Mouse (Mus musculus) liver, adult 2 months (tissue): Measurements from ENCODE around the gene Aipl1. TPM values are rescaled to one million over a fixed set of nuclear protein-coding genes. Genes with fewer than 3 reads are reported as not detected.

ENCODE experiments used
- DNase-seq: peaks from one replicate; pipeline ENCODE4 v3.0.0-alpha.2; 2011; ENCODE audit warnings: low read depth, low spot score; ENCODE audit errors: extremely low read depth
- H3K27ac ChIP-seq: fragments of 200-500 bp; replicated peaks from 2 replicates; pipeline ENCODE4 v1.5.1; 2012; ENCODE audit warnings: low read depth, mild to moderate bottlenecking, control low read depth, inconsistent platforms, low read length; ENCODE audit not compliant: insufficient read depth
- H3K27me3 ChIP-seq: fragments of 200-500 bp; 2 replicates; pipeline ENCODE4 v1.6.1; 2012; ENCODE audit warnings: mild to moderate bottlenecking, moderate library complexity, low read length, inconsistent platforms; ENCODE audit not compliant: control insufficient read depth, insufficient read depth
- H3K36me3 ChIP-seq: fragments of 200-500 bp; 2 replicates; pipeline ENCODE4 v1.6.1; 2012; ENCODE audit warnings: low read length, inconsistent platforms; ENCODE audit not compliant: control insufficient read depth, insufficient read depth
- H3K4me1 ChIP-seq: fragments of 200-500 bp; 2 replicates; pipeline ENCODE4 v1.6.1; 2011; ENCODE audit warnings: low read length; ENCODE audit not compliant: control insufficient read depth, insufficient read depth
- H3K4me3 ChIP-seq: fragments of 200-500 bp; 2 replicates; pipeline ENCODE4 v1.5.1; 2011; ENCODE audit warnings: low read depth, mild to moderate bottlenecking, control low read depth, low read length, moderate library complexity; ENCODE audit not compliant: insufficient read depth
- H3K79me2 ChIP-seq: fragments of 200-500 bp; 2 replicates; pipeline ENCODE4 v1.6.1; 2012; ENCODE audit warnings: inconsistent platforms, mild to moderate bottlenecking, low read length, moderate library complexity; ENCODE audit not compliant: control insufficient read depth, insufficient read depth
- H3K9ac ChIP-seq: fragments of 200-500 bp; 2 replicates; pipeline ENCODE4 v1.6.1; 2012; ENCODE audit warnings: low read depth, mild to moderate bottlenecking, control low read depth, inconsistent platforms, low read length
- CTCF ChIP-seq: fragments of 200-500 bp; IDR thresholded peaks from 2 replicates; pipeline ENCODE4 v1.5.1; 2011; ENCODE audit warnings: low read depth, low read length, control low read depth
- POLR2A ChIP-seq: fragments of 200-500 bp; IDR thresholded peaks from 2 replicates; pipeline ENCODE4 v1.6.1; 2011; ENCODE audit warnings: low read length, control low read depth; ENCODE audit not compliant: insufficient read depth; ENCODE audit errors: extremely low read depth
- WGBS: fragments of 180-500 bp; shearing (Covaris S2); methylation state at CpG from one replicate; pipeline ENCODE4 v1.1.7; 2018; 5-methylcytosine and 5-hydroxymethylcytosine counted together
- polyA plus RNA-seq: library from polyadenylated mRNA; depleted of rRNA; stranded (reverse); fragments of >200 nt; gene quantifications from 2 replicates; pipeline ENCODE4 v1.2.3, GENCODE M21; 2012
- total RNA-seq: library from RNA; depleted of rRNA; stranded (reverse); fragments of >200 nt; gene quantifications from 2 replicates; pipeline ENCODE4 v1.2.3, GENCODE M21; 2014

The Aipl1 gene
- total and polyA plus RNA-seq, 2 experiments: not detected

DNA sequence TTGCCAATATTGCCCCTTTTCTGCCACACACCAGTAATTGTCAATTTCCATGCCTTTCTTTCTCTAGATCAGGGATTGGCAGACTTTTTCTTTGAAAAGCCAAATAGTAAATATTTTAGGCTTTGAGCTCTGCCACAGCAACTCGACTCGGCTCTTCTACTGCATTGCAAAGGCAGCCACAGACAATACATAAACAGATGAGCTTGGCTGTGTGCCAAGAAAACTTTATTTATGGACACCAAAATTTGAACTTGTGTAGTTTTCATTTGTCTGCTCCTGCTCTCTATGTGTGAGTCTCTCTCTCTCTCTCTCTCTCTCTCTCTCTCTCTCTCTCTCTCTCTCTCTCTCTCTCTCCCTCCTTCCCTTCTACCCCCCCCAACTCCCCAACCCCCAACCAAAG lies 17.9 kb upstream of the Aipl1 start:
- no peak overlapping the region for H3K4me3 ChIP-seq
- WGBS: 34% methylated on average over 2 of the region's 2 CpGs
- no peaks in the 10 kb centered on the region for H3K4me1 ChIP-seq
- no peak overlapping the region for H3K9ac ChIP-seq
- TF ChIP-seq CTCF: no peak
- TF ChIP-seq POLR2A: no peak
- H3K79me2 ChIP-seq: no peaks in the 10 kb centered on the region
- peaks cover 9% of the 10 kb centered on the region; the same call in 1 of the 2 replicates for H3K27me3 ChIP-seq
- no peak overlapping the region for H3K27ac ChIP-seq
- H3K36me3 ChIP-seq: no peaks in the 10 kb centered on the region
- DNase-seq: no peak

DNA sequence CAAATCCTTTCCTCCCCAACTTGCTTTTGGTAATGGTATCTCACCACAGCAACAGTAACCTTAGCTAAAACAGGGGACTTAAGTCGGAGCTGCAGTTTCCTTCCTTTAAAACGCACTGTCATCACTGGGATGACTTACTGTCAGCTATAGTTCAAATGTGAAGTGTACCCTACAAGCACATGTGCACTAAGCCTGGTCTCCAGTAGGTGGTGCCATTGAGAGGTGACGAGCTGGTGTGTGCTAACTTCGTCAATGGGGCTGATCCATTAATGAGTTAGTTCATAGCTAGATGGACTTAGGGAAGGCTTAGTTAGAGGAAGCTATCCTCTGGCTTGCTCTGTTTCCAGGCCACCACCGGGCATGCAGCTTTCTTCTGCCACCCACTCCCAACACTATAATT lies 15.3 kb upstream of the Aipl1 start:
- Histone ChIP-seq H3K79me2 (no peaks in the 10 kb centered on the region), H3K27ac (no peak overlapping the region), H3K4me3 (no peak overlapping the region), H3K9ac (no peak overlapping the region), H3K4me1 (no peaks in the 10 kb centered on the region), H3K36me3 (no peaks in the 10 kb centered on the region), H3K27me3 (peaks cover 9% of the 10 kb centered on the region; the same call in 1 of the 2 replicates)
- TF ChIP-seq POLR2A (no peak), CTCF (peak; percentile 69)
- WGBS: 8% methylated on average over 5 of the region's 5 CpGs
- peak; percentile 17 for DNase-seq

DNA sequence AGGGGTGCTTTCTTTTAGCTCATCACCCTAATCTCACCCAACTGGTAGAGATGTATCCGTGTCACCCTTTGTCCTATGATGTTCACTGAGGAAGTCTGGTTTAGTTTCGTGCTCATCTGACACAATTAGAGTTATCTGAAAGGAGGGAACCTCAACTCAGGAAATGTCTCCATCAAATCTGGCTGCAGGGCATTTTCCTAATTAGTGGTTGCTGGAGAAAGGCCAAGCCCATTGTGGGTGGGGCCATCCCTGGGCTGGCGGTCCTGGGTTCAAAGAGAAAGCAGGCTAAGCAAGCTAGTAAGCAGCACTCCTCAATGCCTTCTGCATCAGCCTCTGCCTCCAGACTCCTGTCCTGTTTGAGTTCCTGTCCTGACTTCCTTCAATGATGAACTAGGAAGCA lies 14.9 kb upstream of the Aipl1 start:
- no peak overlapping the region for H3K27ac ChIP-seq
- H3K79me2 ChIP-seq: no peaks in the 10 kb centered on the region
- TF ChIP-seq POLR2A: no peak
- TF ChIP-seq CTCF: no peak
- no peak overlapping the region for H3K4me3 ChIP-seq
- no peaks in the 10 kb centered on the region for H3K36me3 ChIP-seq
- WGBS: 65% methylated on average over 3 of the region's 3 CpGs
- no peak for DNase-seq
- no peaks in the 10 kb centered on the region for H3K4me1 ChIP-seq
- no peak overlapping the region for H3K9ac ChIP-seq
- H3K27me3 ChIP-seq: peaks cover 9% of the 10 kb centered on the region; the same call in 1 of the 2 replicates

GRCm38 (mm10) chr11:72050895-72051858 lies 13.9 kb upstream of the Aipl1 start:
- Histone ChIP-seq H3K9ac (no peak overlapping the region), H3K4me3 (no peak overlapping the region), H3K27me3 (peaks cover 8% of the 10 kb centered on the region; the same call in 1 of the 2 replicates), H3K36me3 (no peaks in the 10 kb centered on the region), H3K4me1 (no peaks in the 10 kb centered on the region), H3K79me2 (no peaks in the 10 kb centered on the region), H3K27ac (no peak overlapping the region)
- WGBS: 6% methylated on average over 45 of the region's 45 CpGs
- DNase-seq: no peak
- TF ChIP-seq POLR2A (no peak), CTCF (0 out of 2 replicates have a peak, but pooled peaks have one; percentile 2)

DNA sequence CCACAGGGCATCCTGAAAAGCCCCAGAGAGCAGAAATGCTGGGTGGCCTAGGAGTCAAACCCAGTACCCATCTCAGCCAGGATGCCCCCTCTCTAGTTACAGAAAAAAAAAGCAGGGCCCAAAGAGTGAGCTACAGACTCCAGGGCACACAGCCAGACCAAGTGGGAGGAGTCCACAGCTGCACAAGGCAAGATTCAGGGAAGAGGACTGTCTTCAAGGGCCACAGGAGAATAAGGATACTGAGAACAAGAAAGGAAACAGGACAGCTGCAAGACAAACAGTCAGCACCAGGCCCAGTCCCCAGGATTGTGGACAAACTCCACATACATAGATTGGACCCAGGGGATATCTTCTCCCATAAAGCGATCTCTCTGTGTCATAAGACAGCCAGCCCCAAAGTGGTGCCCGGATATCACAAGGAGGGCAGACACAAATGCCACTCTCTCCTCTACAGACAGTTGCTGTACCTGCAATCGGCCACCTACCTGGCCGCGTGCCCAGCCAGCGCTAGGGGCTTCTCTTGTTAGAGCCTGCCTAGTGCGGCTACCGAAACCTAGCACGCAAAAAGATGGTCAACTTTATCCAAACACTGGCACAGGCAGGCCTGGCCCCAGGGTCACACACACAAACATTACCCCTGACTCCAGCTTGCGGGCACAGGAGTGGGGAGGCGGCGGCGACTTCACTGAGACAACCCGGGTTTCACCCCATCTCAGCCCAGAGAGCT lies 13.0 kb upstream of the Aipl1 start:
- Histone ChIP-seq H3K79me2 (no peaks in the 10 kb centered on the region), H3K4me3 (no peak overlapping the region), H3K36me3 (no peaks in the 10 kb centered on the region), H3K9ac (no peak overlapping the region), H3K27me3 (peaks cover 5% of the 10 kb centered on the region; the same call in 1 of the 2 replicates), H3K4me1 (no peaks in the 10 kb centered on the region), H3K27ac (no peak overlapping the region)
- no peak for DNase-seq
- WGBS: 30% methylated on average over 14 of the region's 14 CpGs
- TF ChIP-seq CTCF: no peak
- no peak for TF ChIP-seq POLR2A
